Mouse (Mus musculus): ENCODE measurements around the gene Snx14.

DNA sequence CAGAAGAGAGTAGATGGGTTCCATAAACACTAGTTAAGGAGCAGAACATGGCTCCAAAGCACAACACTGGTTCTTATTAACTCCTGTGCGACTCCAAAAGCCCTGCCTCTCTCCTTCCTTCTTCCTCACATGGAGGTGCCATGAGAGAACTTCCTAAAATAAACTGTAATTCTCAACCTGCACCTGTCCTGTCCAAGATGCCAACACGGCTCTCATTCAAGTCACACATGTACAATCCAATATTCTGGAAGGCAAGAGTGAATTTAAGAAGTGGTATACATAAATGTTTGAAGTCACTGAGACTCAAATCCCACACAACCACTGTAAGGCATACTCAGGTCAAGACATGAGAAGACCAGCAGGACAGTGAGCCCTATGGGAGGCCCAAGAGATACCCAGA, 67.6 kb downstream of the Snx14 start:
- no peak for TF ChIP-seq NRF1 (IDR thresholded peaks at IDR 0.05; ENCODE audit: insufficient read depth, low read depth, low read length, poor library complexity, severe bottlenecking)
- no peak for TF ChIP-seq POLR2A (IDR thresholded peaks at IDR 0.05; ENCODE audit: control insufficient read depth in 1 of 2, insufficient read depth in 1 of 2, low read depth in 1 of 2, low read length in 2 of 2, poor library complexity in 1 of 2)
- no peak for TF ChIP-seq CTCF (IDR thresholded peaks at IDR 0.05 in 2 of 3, conservative IDR thresholded peaks at IDR 0.05 in 1 of 3; ENCODE audit: control insufficient read depth in 1 of 3, insufficient read depth in 1 of 3, low read depth in 2 of 3, low read length in 3 of 3, poor library complexity in 1 of 3, severe bottlenecking in 1 of 3)
- no peak for TF ChIP-seq ZNF384 (IDR thresholded peaks at IDR 0.05; ENCODE audit: low read depth, low read length)
- no peak for TF ChIP-seq NELFE (IDR thresholded peaks at IDR 0.05; ENCODE audit: low read depth, low read length)
- TF ChIP-seq SMC3 (IDR thresholded peaks at IDR 0.05; ENCODE audit: low read depth, low read length) = no peak
- TF ChIP-seq UBTF (IDR thresholded peaks at IDR 0.05; ENCODE audit: borderline replicate concordance, insufficient read depth, low read depth, low read length) = no peak
- no peak for TF ChIP-seq POLR2AphosphoS5 (IDR thresholded peaks at IDR 0.05; ENCODE audit: borderline replicate concordance, low read depth, low read length)
- TF ChIP-seq GATA1 (IDR thresholded peaks at IDR 0.05; ENCODE audit: low read depth, low read length) = no peak
- no peak for TF ChIP-seq ZC3H11A (IDR thresholded peaks at IDR 0.05; ENCODE audit: low read depth, low read length)
- TF ChIP-seq USF2 (IDR thresholded peaks at IDR 0.05; ENCODE audit: borderline replicate concordance in 1 of 2, insufficient read depth in 1 of 2, low read depth in 1 of 2, low read length in 2 of 2) = no peak
- no peak for TF ChIP-seq JUND (IDR thresholded peaks at IDR 0.05; ENCODE audit: low read depth, low read length)
